Mouse (Mus musculus) cerebellum, adult 2 months (tissue): Measurements from ENCODE around the gene 6430571L13Rik. TPM values are rescaled to one million over a fixed set of nuclear protein-coding genes. Genes with fewer than 3 reads are reported as not detected.

ENCODE experiments used
- DNase-seq, 2 experiments: peaks; one replicate each; pipeline ENCODE4 v3.0.0; 2021
- H3K27ac ChIP-seq: fragments of 200-500 bp; 2 replicates; pipeline ENCODE4 v1.5.1; 2012; ENCODE audit warnings: low read length, control low read depth, inconsistent platforms; ENCODE audit not compliant: insufficient read depth
- H3K27me3 ChIP-seq: fragments of 200-500 bp; 2 replicates; pipeline ENCODE4 v1.6.1; 2012; ENCODE audit warnings: inconsistent platforms, mild to moderate bottlenecking, low read length, moderate library complexity; ENCODE audit not compliant: control insufficient read depth, insufficient read depth
- H3K4me1 ChIP-seq: fragments of 200-500 bp; 2 replicates; pipeline ENCODE4 v1.6.1; 2011; ENCODE audit warnings: low read length; ENCODE audit not compliant: control insufficient read depth, insufficient read depth
- H3K4me3 ChIP-seq: fragments of 200-500 bp; replicated peaks from 2 replicates; pipeline ENCODE3; 2011; ENCODE audit warnings: mild to moderate bottlenecking, low read depth, low read length, control low read depth; ENCODE audit not compliant: insufficient read depth
- CTCF ChIP-seq: fragments of 200-500 bp; IDR thresholded peaks from 2 replicates; pipeline ENCODE4 v1.5.1; 2011; ENCODE audit warnings: low read depth, mild to moderate bottlenecking, control low read depth, low read length, moderate library complexity, borderline replicate concordance; ENCODE audit not compliant: insufficient read depth
- POLR2A ChIP-seq: fragments of 200-500 bp; IDR thresholded peaks from 2 replicates; pipeline ENCODE4 v1.6.1; 2011; ENCODE audit warnings: low read length, control low read depth, borderline replicate concordance; ENCODE audit not compliant: insufficient read depth
- WGBS: fragments of 180-500 bp; shearing (Covaris S2); methylation state at CpG from one replicate; pipeline ENCODE4 v1.1.7; 2018; 5-methylcytosine and 5-hydroxymethylcytosine counted together
- polyA plus RNA-seq: library from polyadenylated mRNA; depleted of rRNA; stranded (reverse); fragments of >200 nt; gene quantifications from 2 replicates; pipeline ENCODE4 v1.2.3, GENCODE M21; 2012

Gene 6430571L13Rik
- polyA plus RNA-seq, 1 experiment = 44.9 TPM

GRCm38 (mm10) chr9:107298059-107298780, 42.2 kb upstream of the 6430571L13Rik start:
- DNase-seq = no peak
- no peak for TF ChIP-seq POLR2A
- TF ChIP-seq CTCF = no peak
- no peak overlapping the region for H3K4me3 ChIP-seq
- no peak overlapping the region for H3K27ac ChIP-seq
- H3K4me1 ChIP-seq = peaks cover 5% of the 10 kb centered on the region; the same call in 1 of the 2 replicates
- H3K27me3 ChIP-seq = no peaks in the 10 kb centered on the region
- WGBS = 67% methylated on average over 8 of the region's 8 CpGs

DNA sequence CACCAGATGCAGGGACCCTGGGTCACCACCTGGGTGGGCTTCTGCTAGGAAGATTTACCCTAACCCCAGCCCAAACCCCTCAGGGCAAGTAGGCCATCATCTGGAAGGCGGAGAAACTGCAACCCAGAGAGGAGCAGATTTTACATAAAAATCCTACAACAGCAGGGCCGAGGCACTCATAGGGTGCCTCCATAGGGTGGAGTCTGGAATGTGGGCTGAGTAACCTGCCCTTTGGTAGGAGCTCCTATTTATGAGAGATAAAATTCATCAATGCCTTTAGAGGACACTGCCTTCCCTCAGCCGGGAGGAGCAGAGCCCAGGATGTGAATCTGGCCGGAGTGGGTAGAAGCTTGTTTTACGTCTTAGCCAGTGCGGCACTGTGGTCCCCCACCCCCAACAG, 41.5 kb upstream of the 6430571L13Rik start:
- TF ChIP-seq CTCF = no peak
- no peak for TF ChIP-seq POLR2A
- 94% methylated on average over 6 of the region's 6 CpGs for WGBS

DNA sequence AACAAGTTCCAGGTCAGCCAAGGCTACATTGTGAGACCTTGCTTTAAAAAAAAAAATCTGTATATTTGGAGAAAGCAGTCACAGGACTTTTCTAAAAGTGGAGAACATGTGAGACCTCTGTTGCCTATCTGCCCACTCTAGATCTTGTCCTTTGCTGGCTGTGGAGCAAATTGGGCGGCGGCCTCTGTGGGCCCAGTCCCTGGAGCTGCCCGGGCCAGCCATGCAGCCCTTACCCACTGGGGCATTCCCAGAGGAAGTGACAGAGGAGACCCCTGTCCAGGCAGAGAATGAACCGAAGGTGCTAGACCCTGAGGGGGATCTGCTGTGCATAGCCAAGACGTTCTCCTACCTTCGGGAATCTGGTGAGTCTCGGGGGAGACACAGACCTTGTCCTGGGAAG, 40.6 kb upstream of the 6430571L13Rik start:
- peaks cover 5% of the 10 kb centered on the region; the same call in 1 of the 2 replicates for H3K4me1 ChIP-seq
- no peak overlapping the region for H3K4me3 ChIP-seq
- no peak for TF ChIP-seq POLR2A
- H3K27me3 ChIP-seq = no peaks in the 10 kb centered on the region
- DNase-seq = no peak
- H3K27ac ChIP-seq = no peak overlapping the region
- 86% methylated on average over 7 of the region's 7 CpGs for WGBS

More for the DNA sequence above, 41.5 kb upstream of the 6430571L13Rik start:
- H3K4me3 ChIP-seq = no peak overlapping the region
- H3K27ac ChIP-seq = no peak overlapping the region
- H3K27me3 ChIP-seq = no peaks in the 10 kb centered on the region
- H3K4me1 ChIP-seq = peaks cover 5% of the 10 kb centered on the region; the same call in 1 of the 2 replicates
- DNase-seq = no peak

GRCm38 (mm10) chr9:107300224-107300973, 40.0 kb upstream of the 6430571L13Rik start:
- TF ChIP-seq POLR2A = no peak
- TF ChIP-seq CTCF = no peak
- no peak overlapping the region for H3K27ac ChIP-seq
- DNase-seq = no peak
- H3K27me3 ChIP-seq = no peaks in the 10 kb centered on the region
- H3K4me1 ChIP-seq = peaks cover 5% of the 10 kb centered on the region; the same call in 1 of the 2 replicates
- no peak overlapping the region for H3K4me3 ChIP-seq
- WGBS = 92% methylated on average over 30 of the region's 30 CpGs

GRCm38 (mm10) chr9:107301554-107302331, 38.7 kb upstream of the 6430571L13Rik start:
- DNase-seq = no peak
- TF ChIP-seq CTCF (no peak), POLR2A (no peak)
- Histone ChIP-seq H3K27me3 (no peaks in the 10 kb centered on the region), H3K4me1 (peaks cover 5% of the 10 kb centered on the region; the same call in 1 of the 2 replicates), H3K4me3 (no peak overlapping the region), H3K27ac (no peak overlapping the region)
- 83% methylated on average over 17 of the region's 17 CpGs for WGBS

- no peak for DNase-seq
- no peak for TF ChIP-seq POLR2A
- WGBS = 90% methylated on average over 7 of the region's 7 CpGs
Observed at GRCm38 (mm10) chr9:107302592-107302991, 37.8 kb upstream of the 6430571L13Rik start.

GRCm38 (mm10) chr9:107303121-107303820, 37.1 kb upstream of the 6430571L13Rik start:
- Histone ChIP-seq H3K4me1 (no peaks in the 10 kb centered on the region), H3K27ac (no peak overlapping the region), H3K4me3 (no peak overlapping the region), H3K27me3 (no peaks in the 10 kb centered on the region)
- WGBS = 70% methylated on average over 9 of the region's 9 CpGs
- DNase-seq = no peak
- TF ChIP-seq POLR2A (no peak), CTCF (no peak)

More at GRCm38 (mm10) chr9:107302592-107302991, 37.8 kb upstream of the 6430571L13Rik start:
- H3K4me3 ChIP-seq = no peak overlapping the region
- H3K4me1 ChIP-seq = no peaks in the 10 kb centered on the region
- H3K27me3 ChIP-seq = no peaks in the 10 kb centered on the region
- H3K27ac ChIP-seq = no peak overlapping the region
